Mouse (Mus musculus) liver, embryonic 14.5 days (tissue): ENCODE results near the gene Ostn.

Source experiments
- CTCF ChIP-seq: IDR thresholded peaks from 2 replicates; pipeline ENCODE4 v1.5.1; 2016; ENCODE audit warnings: antibody characterized with exemption, low read depth, control low read depth
- EP300 ChIP-seq: IDR thresholded peaks from 2 replicates; pipeline ENCODE4 v1.6.1; 2016; ENCODE audit warnings: antibody characterized with exemption, low read depth

GRCm38 (mm10) chr16:27326463-27326862, 19.2 kb downstream of the Ostn start:
- no peak for TF ChIP-seq CTCF
- TF ChIP-seq EP300, result no peak
